Mouse (Mus musculus) stomach, embryonic 14.5 days (tissue): Measurements from ENCODE around the gene Jph3. TPM values are rescaled to one million over a fixed set of nuclear protein-coding genes. Genes with fewer than 3 reads are reported as not detected.

ENCODE experiments used
- ATAC-seq: fragments of 200-750 bp; cut with Nextera tagmentation; 2 replicates; pipeline ENCODE4 v1.8.0; 2017; ENCODE audit warnings: low read depth, moderate TSS enrichment; ENCODE audit not compliant: insufficient number of reproducible peaks, insufficient read depth, low FRiP score
- H3K27ac ChIP-seq: fragments of 300-500 bp; sonication (generic); 2 replicates; pipeline ENCODE4 v1.5.1; 2014; ENCODE audit warnings: mild to moderate bottlenecking, low read length, moderate library complexity, mixed read lengths
- H3K27me3 ChIP-seq: fragments of 300-500 bp; sonication (generic); 2 replicates; pipeline ENCODE4 v1.6.1; 2014; ENCODE audit warnings: low read length, control low read depth, mixed read lengths; ENCODE audit not compliant: control insufficient read depth, insufficient read depth
- H3K36me3 ChIP-seq: fragments of 300-500 bp; sonication (generic); 2 replicates; pipeline ENCODE4 v1.6.1; 2014; ENCODE audit warnings: mild to moderate bottlenecking, control low read depth, low read length, moderate library complexity, mixed read lengths; ENCODE audit not compliant: control insufficient read depth, insufficient read depth
- H3K4me1 ChIP-seq: fragments of 300-500 bp; sonication (generic); 2 replicates; pipeline ENCODE4 v1.6.1; 2014; ENCODE audit warnings: low read length, control low read depth, mixed read lengths; ENCODE audit not compliant: control insufficient read depth, insufficient read depth
- H3K4me2 ChIP-seq: fragments of 300-500 bp; sonication (generic); replicated peaks from 2 replicates; pipeline ENCODE4 v1.6.1; 2014; ENCODE audit warnings: low read depth, low read length, control low read depth
- H3K4me3 ChIP-seq: fragments of 300-500 bp; sonication (generic); 2 replicates; pipeline ENCODE4 v1.5.1; 2014; ENCODE audit warnings: low read depth, low read length, control low read depth
- H3K9ac ChIP-seq: fragments of 300-500 bp; sonication (generic); replicated peaks from 2 replicates; pipeline ENCODE4 v1.6.1; 2014; ENCODE audit warnings: low read depth, mild to moderate bottlenecking, control low read depth, low read length, moderate library complexity, mixed read lengths
- H3K9me3 ChIP-seq: fragments of 300-500 bp; sonication (generic); 2 replicates; pipeline ENCODE4 v1.6.1; 2016; ENCODE audit warnings: low read depth, low read length, control low read depth; ENCODE audit not compliant: control insufficient read depth
- WGBS: fragments of 180-500 bp; shearing (Covaris S2); extraction: QIAGEN DNeasy Blood & Tissue Kit; methylation state at CpG from one replicate; pipeline ENCODE4 v1.1.7; 2014; 5-methylcytosine and 5-hydroxymethylcytosine counted together
- polyA plus RNA-seq: library from polyadenylated mRNA; unstranded; fragments of >200 nt; fragmentation: Nextera tagmentation; extraction: Ambion mirVana; gene quantifications from 2 replicates; pipeline ENCODE4 v1.2.1, GENCODE M21; 2014

Gene Jph3
- polyA plus RNA-seq, 1 experiment from 2014 or later: 3.6 TPM

DNA sequence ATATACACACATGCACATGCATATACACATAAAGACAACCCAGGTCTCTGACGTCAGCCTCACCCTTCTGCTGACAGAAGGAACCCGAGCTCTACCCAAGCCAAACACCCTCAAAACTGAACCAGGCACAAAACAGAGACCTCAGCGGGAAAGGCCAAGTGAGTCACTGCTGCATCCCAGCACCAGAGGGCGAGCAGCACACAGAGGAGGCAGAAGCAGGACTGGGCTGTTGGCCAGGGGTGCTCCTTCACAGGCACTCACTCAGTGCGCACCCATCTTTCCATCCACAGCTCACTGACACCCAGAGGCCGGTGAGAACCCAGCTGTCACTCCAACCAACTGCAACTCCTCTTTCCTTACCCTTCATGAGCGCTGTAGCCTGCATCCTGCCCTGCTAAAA lies 88.8 kb downstream of the Jph3 start:
- Histone ChIP-seq H3K27me3 (no peaks in the 10 kb centered on the region), H3K4me1 (no peaks in the 10 kb centered on the region), H3K9me3 (no peaks in the 10 kb centered on the region), H3K4me2 (no peak overlapping the region), H3K36me3 (peaks cover 16% of the 10 kb centered on the region), H3K9ac (no peak overlapping the region), H3K4me3 (no peak overlapping the region), H3K27ac (no peak overlapping the region)
- no peak for ATAC-seq
- 80% methylated on average over 7 of the region's 7 CpGs for WGBS

DNA sequence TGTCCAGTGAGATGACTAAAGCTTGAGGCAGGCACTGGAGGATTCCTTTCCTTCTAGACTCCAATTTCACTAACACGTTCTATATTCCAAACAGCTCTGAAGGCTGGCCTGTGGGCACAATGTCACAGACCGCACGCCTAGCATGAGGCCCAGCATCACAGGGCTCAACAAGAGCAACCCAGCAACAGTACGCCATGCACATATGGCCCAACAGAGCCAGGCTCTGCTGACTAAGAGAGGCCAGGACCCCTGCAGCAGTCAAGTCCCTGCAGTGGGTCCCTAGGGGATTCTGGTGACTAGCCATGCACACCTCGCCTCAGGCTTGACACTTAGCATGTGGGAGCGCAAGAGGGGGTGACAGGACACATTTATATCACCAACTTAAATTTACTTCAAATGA lies 91.4 kb downstream of the Jph3 start:
- H3K27me3 ChIP-seq: no peaks in the 10 kb centered on the region
- no peak overlapping the region for H3K9ac ChIP-seq
- H3K4me3 ChIP-seq: no peak overlapping the region
- no peaks in the 10 kb centered on the region for H3K9me3 ChIP-seq
- 93% methylated on average over 6 of the region's 6 CpGs for WGBS
- H3K4me2 ChIP-seq: no peak overlapping the region
- peaks cover 16% of the 10 kb centered on the region for H3K36me3 ChIP-seq
- H3K27ac ChIP-seq: no peak overlapping the region
- no peak for ATAC-seq
- no peaks in the 10 kb centered on the region for H3K4me1 ChIP-seq

GRCm38 (mm10) chr8:121821320-121821719 lies 91.9 kb downstream of the Jph3 start:
- ATAC-seq: no peak
- no peak overlapping the region for H3K9ac ChIP-seq
- no peaks in the 10 kb centered on the region for H3K4me1 ChIP-seq
- peaks cover 16% of the 10 kb centered on the region for H3K36me3 ChIP-seq
- H3K4me2 ChIP-seq: no peak overlapping the region
- H3K9me3 ChIP-seq: no peaks in the 10 kb centered on the region
- WGBS: 89% methylated on average over 11 of the region's 11 CpGs
- no peak overlapping the region for H3K27ac ChIP-seq
- no peak overlapping the region for H3K4me3 ChIP-seq
- no peaks in the 10 kb centered on the region for H3K27me3 ChIP-seq

DNA sequence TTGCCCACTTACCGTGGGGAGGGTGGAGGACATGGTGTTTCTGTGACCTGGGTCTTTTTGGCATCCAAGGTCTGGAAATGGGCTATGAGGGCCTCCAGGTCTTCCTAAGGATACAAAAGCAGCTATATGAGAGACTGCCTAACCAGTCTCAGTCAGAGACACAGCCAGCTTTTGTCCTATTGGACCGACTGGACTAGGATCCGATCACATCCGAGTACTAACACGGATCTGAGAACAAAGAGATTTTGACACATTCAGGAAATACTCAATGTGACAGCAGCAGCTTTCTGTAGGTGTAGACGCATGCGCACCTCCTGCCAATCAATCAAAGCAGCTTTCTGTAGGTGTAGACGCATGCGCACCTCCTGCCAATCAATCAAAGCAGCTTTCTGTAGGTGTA lies 92.3 kb downstream of the Jph3 start:
- H3K27me3 ChIP-seq: no peaks in the 10 kb centered on the region
- no peaks in the 10 kb centered on the region for H3K9me3 ChIP-seq
- H3K9ac ChIP-seq: no peak overlapping the region
- H3K4me2 ChIP-seq: no peak overlapping the region
- H3K36me3 ChIP-seq: peaks cover 16% of the 10 kb centered on the region
- no peak for ATAC-seq
- 93% methylated on average over 8 of the region's 9 CpGs for WGBS
- no peak overlapping the region for H3K4me3 ChIP-seq
- no peak overlapping the region for H3K27ac ChIP-seq
- no peaks in the 10 kb centered on the region for H3K4me1 ChIP-seq

GRCm38 (mm10) chr8:121827726-121828125 lies 98.3 kb downstream of the Jph3 start:
- H3K4me2 ChIP-seq: no peak overlapping the region
- WGBS: 93% methylated on average over 5 of the region's 5 CpGs
- H3K9me3 ChIP-seq: no peaks in the 10 kb centered on the region

GRCm38 (mm10) chr8:121828376-121829023 lies 99.1 kb downstream of the Jph3 start:
- 27% methylated on average over 10 of the region's 10 CpGs for WGBS
- Histone ChIP-seq H3K9me3 (no peaks in the 10 kb centered on the region), H3K27ac (no peak overlapping the region), H3K4me2 (peak overlapping the region; percentile 97), H3K27me3 (no peaks in the 10 kb centered on the region), H3K4me3 (peak overlapping the region; percentile 86), H3K4me1 (peaks cover 6% of the 10 kb centered on the region; the same call in 1 of the 2 replicates), H3K9ac (peak overlapping the region; percentile 82), H3K36me3 (no peaks in the 10 kb centered on the region)
- no peak for ATAC-seq

More at GRCm38 (mm10) chr8:121827726-121828125, 98.3 kb downstream of the Jph3 start:
- no peak for ATAC-seq
- Histone ChIP-seq H3K9ac (no peak overlapping the region), H3K4me1 (peaks cover 6% of the 10 kb centered on the region; the same call in 1 of the 2 replicates), H3K36me3 (no peaks in the 10 kb centered on the region), H3K27ac (no peak overlapping the region), H3K27me3 (no peaks in the 10 kb centered on the region), H3K4me3 (no peak overlapping the region)

GRCm38 (mm10) chr8:121829048-121829776 lies 99.8 kb downstream of the Jph3 start, which contains the start of gene Klhdc4:
Gene Klhdc4 (minus strand): TSS chr8:121829569.
- H3K9me3 ChIP-seq: no peaks in the 10 kb centered on the region
- H3K27ac ChIP-seq: no peak within 1 kb of the TSS
- peak within 1 kb of the TSS; percentile 86 for H3K4me3 ChIP-seq
- no peaks in the 10 kb centered on the region for H3K27me3 ChIP-seq
- ATAC-seq: peak; percentile 98
- under 1% methylated on average over 67 of the region's 68 CpGs for WGBS
- H3K4me2 ChIP-seq: peak within 1 kb of the TSS; percentile 97
- H3K9ac ChIP-seq: peak within 1 kb of the TSS; percentile 82
- H3K4me1 ChIP-seq: peaks cover 6% of the 10 kb centered on the region; the same call in 1 of the 2 replicates
- H3K36me3 ChIP-seq: no peaks in the 10 kb centered on the region

GRCm38 (mm10) chr8:121829777-121830362 lies 100.4 kb downstream of the Jph3 start:
- peak overlapping the region; percentile 97 for H3K4me2 ChIP-seq
- no peaks in the 10 kb centered on the region for H3K36me3 ChIP-seq
- WGBS: 19% methylated on average over 18 of the region's 18 CpGs
- H3K4me1 ChIP-seq: peaks cover 6% of the 10 kb centered on the region; the same call in 1 of the 2 replicates
- H3K27me3 ChIP-seq: no peaks in the 10 kb centered on the region
- no peaks in the 10 kb centered on the region for H3K9me3 ChIP-seq
- no peak overlapping the region for H3K27ac ChIP-seq
- peak overlapping the region; percentile 82; the same call in 1 of the 2 replicates for H3K9ac ChIP-seq
- peak overlapping the region; percentile 86 for H3K4me3 ChIP-seq
- peak; percentile 71; the same call in 1 of the 2 replicates for ATAC-seq
